Mouse (Mus musculus) stomach, embryonic 16.5 days (tissue): ENCODE measurements around the gene Pou1f1. TPM values are rescaled to one million over a fixed set of nuclear protein-coding genes. Genes with fewer than 3 reads are reported as not detected.

Experiments used
- ATAC-seq: fragments of 200-750 bp; cut with Nextera tagmentation; 2 replicates; pipeline ENCODE4 v1.8.0; 2017; ENCODE audit warnings: moderate number of reproducible peaks, moderate TSS enrichment; ENCODE audit not compliant: insufficient read depth, low FRiP score
- H3K27ac ChIP-seq: fragments of 300-500 bp; sonication (generic); 2 replicates; pipeline ENCODE4 v1.5.1; 2014; ENCODE audit warnings: low read length
- H3K27me3 ChIP-seq: fragments of 300-500 bp; sonication (generic); 2 replicates; pipeline ENCODE4 v1.6.1; 2014; ENCODE audit warnings: low read length, control low read depth, mixed read lengths; ENCODE audit not compliant: control insufficient read depth, insufficient read depth
- H3K36me3 ChIP-seq: fragments of 300-500 bp; sonication (generic); 2 replicates; pipeline ENCODE4 v1.6.1; 2014; ENCODE audit warnings: low read length; ENCODE audit not compliant: control insufficient read depth, insufficient read depth
- H3K4me1 ChIP-seq: fragments of 300-500 bp; sonication (generic); 2 replicates; pipeline ENCODE4 v1.6.1; 2014; ENCODE audit warnings: low read length, control low read depth, mixed read lengths; ENCODE audit not compliant: control insufficient read depth, insufficient read depth
- H3K4me2 ChIP-seq: fragments of 300-500 bp; sonication (generic); 2 replicates; pipeline ENCODE4 v1.6.1; 2014; ENCODE audit warnings: low read depth, low read length, mixed read lengths
- H3K4me3 ChIP-seq: fragments of 300-500 bp; sonication (generic); replicated peaks from 2 replicates; pipeline ENCODE4 v1.5.1; 2014; ENCODE audit warnings: mild to moderate bottlenecking, low read length
- H3K9ac ChIP-seq: fragments of 300-500 bp; sonication (generic); 2 replicates; pipeline ENCODE4 v1.6.1; 2014; ENCODE audit warnings: low read length
- H3K9me3 ChIP-seq: fragments of 300-500 bp; sonication (generic); replicated peaks from 2 replicates; pipeline ENCODE4 v1.6.1; 2016; ENCODE audit warnings: low read length, control low read depth; ENCODE audit not compliant: control insufficient read depth
- WGBS: fragments of 180-500 bp; shearing (Covaris S2); extraction: QIAGEN DNeasy Blood & Tissue Kit; methylation state at CpG from one replicate; pipeline ENCODE4 v1.1.7; 2014; 5-methylcytosine and 5-hydroxymethylcytosine counted together
- polyA plus RNA-seq: library from polyadenylated mRNA; unstranded; fragments of >200 nt; fragmentation: Nextera tagmentation; extraction: Ambion mirVana; gene quantifications from 2 replicates; pipeline ENCODE4 v1.2.1, GENCODE M21; 2015

The Pou1f1 gene
- polyA plus RNA-seq, 1 experiment from 2014 or later: not detected

GRCm38 (mm10) chr16:65560996-65561962 is 41.0 kb downstream of the Pou1f1 start:
- Histone ChIP-seq H3K9ac (peak overlapping the region; percentile 97), H3K9me3 (no peaks in the 10 kb centered on the region), H3K4me2 (peak overlapping the region; percentile 61), H3K27me3 (no peaks in the 10 kb centered on the region), H3K27ac (peak overlapping the region; percentile 74; the same call in 1 of the 2 replicates), H3K4me1 (peaks cover 6% of the 10 kb centered on the region; the same call in 1 of the 2 replicates), H3K36me3 (no peaks in the 10 kb centered on the region), H3K4me3 (peak overlapping the region; percentile 99)
- 7% methylated on average over 8 of the region's 8 CpGs for WGBS
- no peak for ATAC-seq

GRCm38 (mm10) chr16:65561963-65562863 is 41.9 kb downstream of the Pou1f1 start, which contains the start of gene Chmp2b:
Chmp2b (minus strand) TSS chr16:65562726.
- H3K36me3 ChIP-seq: no peaks in the 10 kb centered on the region
- H3K27ac ChIP-seq: peak within 1 kb of the TSS; percentile 74
- peaks cover 6% of the 10 kb centered on the region; the same call in 1 of the 2 replicates for H3K4me1 ChIP-seq
- under 1% methylated on average over 69 of the region's 69 CpGs for WGBS
- no peaks in the 10 kb centered on the region for H3K9me3 ChIP-seq
- no peaks in the 10 kb centered on the region for H3K27me3 ChIP-seq
- H3K9ac ChIP-seq: peak within 1 kb of the TSS; percentile 97
- peak; percentile 89 for ATAC-seq
- H3K4me2 ChIP-seq: peak within 1 kb of the TSS; percentile 61
- peak within 1 kb of the TSS; percentile 99 for H3K4me3 ChIP-seq

- WGBS: 3% methylated on average over 10 of the region's 10 CpGs
- H3K27me3 ChIP-seq: no peaks in the 10 kb centered on the region
- peak overlapping the region; percentile 61 for H3K4me2 ChIP-seq
- no peak overlapping the region for H3K27ac ChIP-seq
- no peaks in the 10 kb centered on the region for H3K36me3 ChIP-seq
- H3K4me3 ChIP-seq: peak overlapping the region; percentile 99
- no peaks in the 10 kb centered on the region for H3K9me3 ChIP-seq
- ATAC-seq: peak; percentile 45; the same call in 1 of the 2 replicates
- peak overlapping the region; percentile 97 for H3K9ac ChIP-seq
- H3K4me1 ChIP-seq: peaks cover 6% of the 10 kb centered on the region; the same call in 1 of the 2 replicates
These were observed 42.5 kb downstream of the Pou1f1 start for GRCm38 (mm10) chr16:65562864-65563206.

DNA sequence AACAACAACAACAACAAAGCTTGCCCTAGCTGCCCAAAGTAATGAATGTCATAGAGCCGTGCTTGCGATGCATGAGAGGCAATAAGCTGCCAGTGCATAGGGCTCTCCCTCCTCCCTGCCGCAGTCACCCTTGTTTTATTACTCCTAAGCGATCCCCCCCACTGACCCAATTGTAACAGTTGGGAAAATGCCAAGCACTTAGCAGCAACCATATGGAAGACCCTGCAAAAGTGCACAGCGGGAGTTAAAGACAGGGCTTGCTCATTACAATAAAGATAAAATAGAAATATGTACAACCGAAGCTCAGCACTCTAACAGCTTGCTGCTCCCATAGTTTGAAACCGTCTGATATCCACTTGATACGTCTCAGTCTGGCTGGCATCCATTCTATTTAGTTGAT is 44.0 kb downstream of the Pou1f1 start:
- no peaks in the 10 kb centered on the region for H3K9me3 ChIP-seq
- no peak overlapping the region for H3K27ac ChIP-seq
- no peak overlapping the region for H3K4me3 ChIP-seq
- no peaks in the 10 kb centered on the region for H3K27me3 ChIP-seq
- WGBS: 63% methylated on average over 8 of the region's 8 CpGs
- H3K36me3 ChIP-seq: no peaks in the 10 kb centered on the region
- no peak for ATAC-seq
- no peak overlapping the region for H3K9ac ChIP-seq
- H3K4me2 ChIP-seq: no peak overlapping the region
- peaks cover 6% of the 10 kb centered on the region; the same call in 1 of the 2 replicates for H3K4me1 ChIP-seq

GRCm38 (mm10) chr16:65564951-65565350 is 44.6 kb downstream of the Pou1f1 start:
- 63% methylated on average over 1 of the region's 1 CpGs for WGBS
- Histone ChIP-seq H3K36me3 (no peaks in the 10 kb centered on the region), H3K4me1 (peaks cover 6% of the 10 kb centered on the region; the same call in 1 of the 2 replicates), H3K27me3 (no peaks in the 10 kb centered on the region), H3K9me3 (no peaks in the 10 kb centered on the region), H3K9ac (no peak overlapping the region), H3K4me3 (no peak overlapping the region), H3K27ac (no peak overlapping the region), H3K4me2 (no peak overlapping the region)
- no peak for ATAC-seq

DNA sequence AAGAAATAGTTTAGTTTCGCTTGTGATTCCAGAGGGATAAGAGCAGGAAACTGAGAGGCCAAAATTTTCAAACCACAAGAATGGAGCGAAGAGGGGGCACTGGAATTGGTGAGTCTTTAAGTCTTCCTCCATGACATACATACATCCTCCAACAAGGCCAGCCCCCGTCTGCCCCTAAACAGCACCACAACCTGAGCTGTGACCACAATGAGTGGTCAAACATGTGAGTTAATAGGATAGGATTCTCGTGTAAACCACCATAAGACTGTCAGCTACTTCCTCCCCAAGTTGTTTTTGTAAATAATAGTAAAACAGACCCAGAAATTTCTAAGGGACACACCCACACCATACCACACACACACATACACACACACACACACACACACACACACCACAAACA is 48.5 kb downstream of the Pou1f1 start:
- Histone ChIP-seq H3K9me3 (no peaks in the 10 kb centered on the region), H3K4me2 (no peak overlapping the region), H3K4me1 (peaks cover 3% of the 10 kb centered on the region; the same call in 1 of the 2 replicates), H3K9ac (no peak overlapping the region), H3K27me3 (no peaks in the 10 kb centered on the region), H3K27ac (no peak overlapping the region), H3K4me3 (no peak overlapping the region), H3K36me3 (no peaks in the 10 kb centered on the region)
- WGBS: 72% methylated on average over 4 of the region's 4 CpGs
- ATAC-seq: no peak

- Histone ChIP-seq H3K9ac (no peak overlapping the region), H3K9me3 (no peaks in the 10 kb centered on the region), H3K27ac (no peak overlapping the region), H3K36me3 (no peaks in the 10 kb centered on the region), H3K4me1 (no peaks in the 10 kb centered on the region), H3K4me2 (no peak overlapping the region), H3K27me3 (no peaks in the 10 kb centered on the region), H3K4me3 (no peak overlapping the region)
- 57% methylated on average over 6 of the region's 6 CpGs for WGBS
- no peak for ATAC-seq
These were observed 57.2 kb downstream of the Pou1f1 start for GRCm38 (mm10) chr16:65577298-65578029.
